Mouse (Mus musculus): ENCODE data around the gene Zfp526. TPM values are rescaled to one million over a fixed set of nuclear protein-coding genes. Genes with fewer than 3 reads are reported as not detected.

The Zfp526 gene
- total and polyA plus RNA-seq, 3 experiments, result 2.2 to 7.0 (median 6.5) TPM

DNA sequence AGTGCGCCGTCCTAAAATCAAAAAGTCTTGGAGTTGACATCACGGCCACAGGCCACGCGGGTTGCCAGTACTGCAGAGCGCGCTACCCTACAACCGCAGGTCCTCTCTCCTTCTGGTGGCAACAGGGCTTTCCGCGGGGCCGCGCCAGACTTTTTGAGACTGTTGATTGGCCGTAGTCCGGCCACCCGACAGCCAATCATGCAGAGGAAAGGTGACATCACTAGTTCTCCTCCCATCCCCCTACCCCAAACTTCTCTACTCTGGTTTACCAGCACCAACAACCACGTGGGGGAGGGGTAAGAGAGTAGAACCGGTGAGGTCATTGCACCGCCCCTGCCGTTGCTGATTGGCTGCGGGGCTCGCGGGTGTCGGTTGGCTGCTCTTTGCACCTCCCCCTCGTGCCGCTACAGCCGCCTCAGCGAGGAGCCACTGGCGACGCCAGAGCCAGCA is 46.1 kb downstream of the Zfp526 start, which contains the start of gene Cic:
Gene Cic, plus strand, starts transcription at position 404 of the 450 bp plus-strand sequence.
- dilution Hi-C loops (cut with MboI; ENCODE audit: extremely low pct_ligation_motif_present, extremely low pct_unique_long_range_greater_than_20kb, low sequenced_read_pairs), result no loop called here
- H3K4me1 ChIP-seq (ENCODE audit: control insufficient read depth in 1 of 2, insufficient read depth in 2 of 2), result peaks cover 22 to 35% of the 10 kb centered on the region in 2 experiments
- H3K27me3 ChIP-seq (replicated peaks), result no peaks in the 10 kb centered on the region
- in situ Hi-C loops (cut with MboI; ENCODE audit: low pct_ligation_motif_present, low pct_unique_long_range_greater_than_20kb, low sequenced_read_pairs), result no loop called here
- DNase-seq (ENCODE audit: extremely low read depth), result peak; percentile 100
- peak within 1 kb of the TSS; percentile 91 for H3K9ac ChIP-seq (ENCODE audit: insufficient read depth, low read depth)
- peaks cover 15 to 19% of the 10 kb centered on the region in 2 experiments for H3K36me3 ChIP-seq (replicated peaks in 1 of 2; ENCODE audit: control insufficient read depth in 1 of 2, insufficient read depth in 1 of 2, low read length in 1 of 2)
- peak within 1 kb of the TSS; percentile 74 for H3K27ac ChIP-seq (ENCODE audit: insufficient read depth, low read depth)
- peak within 1 kb of the TSS; percentile 77 to 97 (median 93) for H3K4me3 ChIP-seq (replicated peaks in 1 of 3; ENCODE audit: low read depth in 2 of 3, low read length in 2 of 3, poor library complexity in 1 of 3)
- H3K79me2 ChIP-seq (replicated peaks; ENCODE audit: control insufficient read depth, extremely low read depth, insufficient read depth, poor library complexity, severe bottlenecking), result 0 out of 2 replicates have a peak, but pooled peaks cover 2% of the 10 kb centered on the region
- peak; percentile 54 for TF ChIP-seq USF1 (IDR thresholded peaks at IDR 0.05; ENCODE audit: low read depth, low read length)
- TF ChIP-seq POLR2A (IDR thresholded peaks at IDR 0.05; ENCODE audit: low read depth, low read length), result peak; percentile 92
- no peak for TF ChIP-seq RAD21 (IDR thresholded peaks at IDR 0.05; ENCODE audit: low read depth, low read length)
- peak; percentile 55; the same call in 1 of the 2 replicates for TF ChIP-seq ELF1 (IDR thresholded peaks at IDR 0.05; ENCODE audit: low read depth, low read length)
- TF ChIP-seq BHLHE40 (IDR thresholded peaks at IDR 0.05; ENCODE audit: low read depth, low read length), result peak; percentile 23
- TF ChIP-seq MYC (IDR thresholded peaks at IDR 0.05; ENCODE audit: low read depth, low read length), result peak; percentile 79
- TF ChIP-seq JUN (IDR thresholded peaks at IDR 0.05; ENCODE audit: insufficient read depth, low read depth, low read length), result peak; percentile 98
- peak; percentile 72 for TF ChIP-seq NELFE (IDR thresholded peaks at IDR 0.05; ENCODE audit: low read depth, low read length)
- TF ChIP-seq CTCF (conservative IDR thresholded peaks at IDR 0.05 in 1 of 2, IDR thresholded peaks at IDR 0.05 in 1 of 2; ENCODE audit: low read depth in 2 of 2, low read length in 2 of 2), result no peak
- peak; percentile 82 for TF ChIP-seq TCF12 (IDR thresholded peaks at IDR 0.05; ENCODE audit: low read depth, low read length)
- no peak for TF ChIP-seq ZNF384 (IDR thresholded peaks at IDR 0.05; ENCODE audit: low read depth, low read length)
- peak; percentile 89 for TF ChIP-seq JUND (conservative IDR thresholded peaks at IDR 0.05; ENCODE audit: low read depth, low read length)
- TF ChIP-seq EP300 (IDR thresholded peaks at IDR 0.05; ENCODE audit: low read length), result no peak
- TF ChIP-seq ETS1 (conservative IDR thresholded peaks at IDR 0.05; ENCODE audit: low read depth, low read length), result peak; percentile 82
- TF ChIP-seq TBP (conservative IDR thresholded peaks at IDR 0.05; ENCODE audit: low read depth, low read length), result peak; percentile 56; the same call in 1 of the 2 replicates
- peak; percentile 86 for TF ChIP-seq MXI1 (IDR thresholded peaks at IDR 0.05; ENCODE audit: low read depth, low read length)
- peak; percentile 96 for TF ChIP-seq CHD2 (IDR thresholded peaks at IDR 0.05; ENCODE audit: low read length)
- peak; percentile 70 for TF ChIP-seq MEF2A (IDR thresholded peaks at IDR 0.05; ENCODE audit: borderline replicate concordance, low read depth, low read length)
- peak; percentile 35; the same call in 1 of the 2 replicates for TF ChIP-seq IRF4 (IDR thresholded peaks at IDR 0.05; ENCODE audit: low read depth, low read length)
- TF ChIP-seq HCFC1 (IDR thresholded peaks at IDR 0.05; ENCODE audit: low read depth, low read length), result no peak
- peak; percentile 93 for TF ChIP-seq MAX (IDR thresholded peaks at IDR 0.05; ENCODE audit: low read length)
- no peak for TF ChIP-seq ZC3H11A (IDR thresholded peaks at IDR 0.05; ENCODE audit: low read depth, low read length)
- peak; percentile 73; the same call in 1 of the 2 replicates for TF ChIP-seq E2F4 (IDR thresholded peaks at IDR 0.05; ENCODE audit: insufficient replicate concordance, low read depth, low read length)
- peak; percentile 55 for TF ChIP-seq SIN3A (IDR thresholded peaks at IDR 0.05; ENCODE audit: low read length)
- peak; percentile 51 for TF ChIP-seq ZMIZ1 (IDR thresholded peaks at IDR 0.05; ENCODE audit: low read depth, low read length)
- no peaks in the 10 kb centered on the region for H3K9me3 ChIP-seq (replicated peaks; ENCODE audit: low read length)
- peak within 1 kb of the TSS; percentile 90 for H3K4me2 ChIP-seq (ENCODE audit: insufficient read depth, low read depth, poor library complexity, severe bottlenecking)
